Mouse (Mus musculus) left cerebral cortex, postnatal 25 days (tissue): ENCODE results near the gene Fam114a2. TPM values are rescaled to one million over a fixed set of nuclear protein-coding genes. Genes with fewer than 3 reads are reported as not detected.
"Not testable (repeated sequence)": the region's sequence is repeated elsewhere in the genome, so short reads cannot be mapped to it uniquely, and the experiment has no call there.

Source experiments
- DNase-seq, 2 experiments: peaks; one replicate each; pipeline ENCODE4 v3.0.0; 2022; ENCODE audit warnings: low spot score in 2 of 2, mixed read lengths in 1 of 2
- intact Hi-C: fragments of 180-260 bp; cut with DNase I; formaldehyde crosslinking; loops from one replicate; pipeline ENCODE4 v1.15.1; 2025
- total RNA-seq, 2 experiments: library from RNA; stranded (reverse); gene quantifications; 2 replicates each; pipeline ENCODE4 v1.2.3; 2021

Fam114a2 gene
- 10 to 100 TPM; 28.8 to 31.9 TPM for total RNA-seq

- DNase-seq: peak; percentile 89 to 91
- intact Hi-C loops: no loop called here
These were observed at the start of gene Fam114a2, which contains the start of gene Mfap3 for GRCm38 (mm10) chr11:57518091-57518750. Gene Fam114a2 (minus strand): TSS chr11:57518617. Gene Mfap3 (plus strand): TSS chr11:57518664.

GRCm38 (mm10) chr11:57566091-57567035 lies 47.9 kb upstream of the Fam114a2 start:
- DNase-seq: no peak
- intact Hi-C loops: no loop called here

GRCm38 (mm10) chr11:57564564-57564963 lies 46.1 kb upstream of the Fam114a2 start:
- DNase-seq: no peak
- intact Hi-C loops: no loop called here

- DNase-seq, intact Hi-C loops: not testable (repeated sequence)
These were observed 39.5 kb upstream of the Fam114a2 start for GRCm38 (mm10) chr11:57557936-57558335.

GRCm38 (mm10) chr11:57553015-57553780 lies 34.8 kb upstream of the Fam114a2 start:
- no peak for DNase-seq
- intact Hi-C loops: no loop called here

GRCm38 (mm10) chr11:57551016-57551415 lies 32.6 kb upstream of the Fam114a2 start:
- intact Hi-C loops: no loop called here

GRCm38 (mm10) chr11:57550230-57550629 lies 31.8 kb upstream of the Fam114a2 start:
- intact Hi-C loops: no loop called here
- DNase-seq: no peak

More at GRCm38 (mm10) chr11:57551016-57551415, 32.6 kb upstream of the Fam114a2 start:
- no peak for DNase-seq

GRCm38 (mm10) chr11:57548618-57549550 lies 30.5 kb upstream of the Fam114a2 start:
- DNase-seq: peak; percentile 67 to 78
- intact Hi-C loops: loop anchor here (1.0 to 10.0 kb wide), 4 partner anchors 78 to 386 kb away; no protein-coding TSS in a partner anchor

GRCm38 (mm10) chr11:57540681-57541080 lies 22.3 kb upstream of the Fam114a2 start:
- intact Hi-C loops: loop anchor here (10.0 kb wide), 1 partner anchor 394 kb away; no protein-coding TSS in a partner anchor

GRCm38 (mm10) chr11:57539841-57540418 lies 21.5 kb upstream of the Fam114a2 start:
- DNase-seq: no peak
- intact Hi-C loops: loop anchor here (10.0 kb wide), 1 partner anchor 395 kb away; no protein-coding TSS in a partner anchor

More at GRCm38 (mm10) chr11:57540681-57541080, 22.3 kb upstream of the Fam114a2 start:
- DNase-seq: no peak

- intact Hi-C loops: no loop called here
These were observed 17.5 kb upstream of the Fam114a2 start for GRCm38 (mm10) chr11:57535912-57536311.

GRCm38 (mm10) chr11:57532306-57532705 lies 13.9 kb upstream of the Fam114a2 start:
- no peak for DNase-seq
- intact Hi-C loops: no loop called here

More at GRCm38 (mm10) chr11:57535912-57536311, 17.5 kb upstream of the Fam114a2 start:
- DNase-seq: no peak

GRCm38 (mm10) chr11:57531300-57531950 lies 13.0 kb upstream of the Fam114a2 start:
- peak in 1 of 2 experiments; percentile 43 for DNase-seq
- intact Hi-C loops: no loop called here

- intact Hi-C loops: no loop called here
- DNase-seq: no peak
These were observed 10.7 kb upstream of the Fam114a2 start for GRCm38 (mm10) chr11:57529111-57529510.

GRCm38 (mm10) chr11:57527506-57527905 lies 9.1 kb upstream of the Fam114a2 start:
- intact Hi-C loops: no loop called here
- DNase-seq: no peak

GRCm38 (mm10) chr11:57525900-57526299 lies 7.5 kb upstream of the Fam114a2 start:
- no peak for DNase-seq
- intact Hi-C loops: no loop called here

GRCm38 (mm10) chr11:57524597-57524996 lies 6.2 kb upstream of the Fam114a2 start:
- intact Hi-C loops: no loop called here

More at GRCm38 (mm10) chr11:57524597-57524996, 6.2 kb upstream of the Fam114a2 start:
- DNase-seq: peak in 1 of 2 experiments; percentile 35
